Mouse (Mus musculus) neural tube, embryonic 13.5 days (tissue): ENCODE measurements at regions not wholly inside any gene's neighbourhood (a gene's known extent, or its start where the extent isn't known, plus 50 kb on each side); places are given as distances from the start of the nearest gene placed in this dataset.

Source experiments
- ATAC-seq: fragments of 200-750 bp; cut with Nextera tagmentation; 2 replicates; pipeline ENCODE4 v1.8.0; 2017; ENCODE audit warnings: low read depth, mild to moderate bottlenecking, moderate TSS enrichment, moderate library complexity
- H3K27ac ChIP-seq: fragments of 300-500 bp; sonication (generic); replicated peaks from 2 replicates; pipeline ENCODE4 v1.5.1; 2015; ENCODE audit warnings: moderate library complexity, mild to moderate bottlenecking, inconsistent platforms
- H3K27me3 ChIP-seq: fragments of 300-500 bp; sonication (generic); 2 replicates; pipeline ENCODE4 v1.6.1; 2015; ENCODE audit warnings: mild to moderate bottlenecking, inconsistent platforms
- H3K36me3 ChIP-seq: fragments of 300-500 bp; sonication (generic); 2 replicates; pipeline ENCODE4 v1.6.1; 2015; ENCODE audit warnings: mild to moderate bottlenecking, inconsistent platforms
- H3K4me1 ChIP-seq: fragments of 300-500 bp; sonication (generic); replicated peaks from 2 replicates; pipeline ENCODE4 v1.6.1; 2015; ENCODE audit warnings: inconsistent platforms
- H3K4me2 ChIP-seq: fragments of 300-500 bp; sonication (generic); 2 replicates; pipeline ENCODE4 v1.6.1; 2015; ENCODE audit warnings: inconsistent platforms, mild to moderate bottlenecking, moderate library complexity
- H3K4me3 ChIP-seq: fragments of 300-500 bp; sonication (generic); 2 replicates; pipeline ENCODE4 v1.5.1; 2015; ENCODE audit warnings: mild to moderate bottlenecking, inconsistent platforms
- H3K9ac ChIP-seq: fragments of 300-500 bp; sonication (generic); 2 replicates; pipeline ENCODE4 v1.6.1; 2015; ENCODE audit warnings: moderate library complexity, mild to moderate bottlenecking, inconsistent platforms
- H3K9me3 ChIP-seq: fragments of 300-500 bp; sonication (generic); 2 replicates; pipeline ENCODE4 v1.6.1; 2016; ENCODE audit warnings: inconsistent platforms
- WGBS: fragments of 180-500 bp; shearing (Covaris S2); methylation state at CpG from one replicate; pipeline ENCODE4 v1.1.7; 2015; 5-methylcytosine and 5-hydroxymethylcytosine counted together

DNA sequence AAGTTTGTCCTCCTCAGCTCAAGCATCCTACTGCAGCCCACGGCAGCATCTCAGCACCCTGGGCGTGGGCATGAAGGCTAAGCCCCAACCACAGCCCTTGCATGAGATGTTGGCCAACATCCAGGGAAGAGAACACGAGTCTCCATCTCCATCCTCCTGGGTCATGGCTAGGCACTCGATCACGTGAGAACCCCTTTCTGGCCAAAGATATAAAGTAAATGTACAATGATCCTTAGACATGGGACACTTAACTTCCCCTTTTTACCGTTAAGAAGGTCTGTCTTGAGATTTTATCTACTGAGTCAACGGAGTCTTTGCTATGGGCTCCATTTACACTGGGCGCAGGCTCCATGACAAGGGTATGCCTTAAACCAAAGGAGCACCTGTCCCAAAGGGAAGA is 232.8 kb upstream of the Habp2 start:
- WGBS: 95% methylated on average over 8 of the region's 8 CpGs
- Histone ChIP-seq H3K36me3 (no peaks in the 10 kb centered on the region), H3K9me3 (no peaks in the 10 kb centered on the region), H3K4me3 (no peak overlapping the region), H3K27ac (no peak overlapping the region), H3K4me2 (no peak overlapping the region), H3K4me1 (no peaks in the 10 kb centered on the region), H3K27me3 (no peaks in the 10 kb centered on the region), H3K9ac (no peak overlapping the region)
- no peak for ATAC-seq

GRCm38 (mm10) chr19:56056397-56056796 is 230.5 kb upstream of the Habp2 start:
- Histone ChIP-seq H3K27ac (no peak overlapping the region), H3K9me3 (no peaks in the 10 kb centered on the region), H3K36me3 (no peaks in the 10 kb centered on the region), H3K4me3 (no peak overlapping the region), H3K27me3 (0 out of 2 replicates have a peak, but pooled peaks cover 2% of the 10 kb centered on the region), H3K4me1 (peaks cover 3% of the 10 kb centered on the region; the same call in 1 of the 2 replicates), H3K9ac (no peak overlapping the region), H3K4me2 (no peak overlapping the region)
- no peak for ATAC-seq
- WGBS: 79% methylated on average over 6 of the region's 6 CpGs

GRCm38 (mm10) chr19:56061882-56062540 is 224.9 kb upstream of the Habp2 start:
- Histone ChIP-seq H3K36me3 (no peaks in the 10 kb centered on the region), H3K27me3 (peaks cover 14% of the 10 kb centered on the region; the same call in 1 of the 2 replicates), H3K9ac (no peak overlapping the region), H3K4me3 (no peak overlapping the region), H3K9me3 (no peaks in the 10 kb centered on the region), H3K27ac (peak overlapping the region; percentile 80), H3K4me2 (no peak overlapping the region), H3K4me1 (peaks cover 29% of the 10 kb centered on the region)
- 15% methylated on average over 10 of the region's 10 CpGs for WGBS
- peak; percentile 88 for ATAC-seq

DNA sequence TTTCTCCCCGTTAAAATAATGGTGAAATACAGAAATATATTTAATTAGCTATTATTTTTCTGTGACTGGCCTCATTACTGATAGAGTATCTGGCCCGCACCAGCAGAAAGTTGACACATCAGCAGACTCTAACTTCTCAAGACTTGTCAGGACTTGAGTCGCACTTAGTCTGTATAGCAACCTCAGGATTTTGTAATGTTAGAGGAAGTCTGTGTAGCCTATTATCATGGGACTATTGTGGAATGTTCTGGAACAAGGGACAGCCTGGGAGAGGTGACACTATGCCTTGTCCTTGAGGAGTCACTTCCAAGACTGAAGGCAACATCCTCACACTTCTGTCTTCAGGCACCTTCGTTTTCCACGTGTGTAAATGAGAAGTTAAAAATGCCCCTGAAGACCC is 223.8 kb upstream of the Habp2 start:
- Histone ChIP-seq H3K4me2 (no peak overlapping the region), H3K27ac (no peak overlapping the region)
- no peak for ATAC-seq

GRCm38 (mm10) chr19:56065730-56066129 is 221.2 kb upstream of the Habp2 start:
- Histone ChIP-seq H3K4me3 (no peak overlapping the region), H3K9me3 (no peaks in the 10 kb centered on the region), H3K27me3 (peaks cover 14% of the 10 kb centered on the region; the same call in 1 of the 2 replicates), H3K36me3 (no peaks in the 10 kb centered on the region), H3K4me2 (no peak overlapping the region), H3K27ac (no peak overlapping the region), H3K9ac (no peak overlapping the region), H3K4me1 (peaks cover 39% of the 10 kb centered on the region)
- no peak for ATAC-seq
- 38% methylated on average over 6 of the region's 6 CpGs for WGBS

More for the DNA sequence above, 223.8 kb upstream of the Habp2 start:
- H3K27me3 ChIP-seq: peaks cover 14% of the 10 kb centered on the region; the same call in 1 of the 2 replicates
- H3K4me1 ChIP-seq: peaks cover 29% of the 10 kb centered on the region
- no peaks in the 10 kb centered on the region for H3K36me3 ChIP-seq
- no peak overlapping the region for H3K9ac ChIP-seq
- no peak overlapping the region for H3K4me3 ChIP-seq
- WGBS: 36% methylated on average over 5 of the region's 5 CpGs
- H3K9me3 ChIP-seq: no peaks in the 10 kb centered on the region

DNA sequence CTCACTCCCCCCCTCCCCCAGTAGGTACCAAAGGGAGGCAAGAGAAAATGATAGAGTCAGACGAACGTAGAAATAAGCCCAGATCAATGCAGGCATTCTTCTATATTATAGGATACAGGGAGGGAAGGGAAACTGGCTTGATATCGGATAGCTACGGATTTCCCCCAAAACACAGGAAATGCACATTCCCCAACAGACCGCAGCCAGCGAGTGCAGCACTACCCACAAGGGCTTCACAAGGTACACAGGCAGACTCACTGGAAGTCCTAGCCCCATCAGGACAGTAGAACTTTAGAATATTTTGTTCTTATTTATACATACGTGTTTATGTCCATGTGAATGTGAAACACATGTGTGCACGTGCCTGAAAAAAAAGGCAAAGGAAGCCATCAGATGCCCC is 218.8 kb upstream of the Habp2 start:
- H3K27me3 ChIP-seq: peaks cover 3% of the 10 kb centered on the region; the same call in 1 of the 2 replicates

DNA sequence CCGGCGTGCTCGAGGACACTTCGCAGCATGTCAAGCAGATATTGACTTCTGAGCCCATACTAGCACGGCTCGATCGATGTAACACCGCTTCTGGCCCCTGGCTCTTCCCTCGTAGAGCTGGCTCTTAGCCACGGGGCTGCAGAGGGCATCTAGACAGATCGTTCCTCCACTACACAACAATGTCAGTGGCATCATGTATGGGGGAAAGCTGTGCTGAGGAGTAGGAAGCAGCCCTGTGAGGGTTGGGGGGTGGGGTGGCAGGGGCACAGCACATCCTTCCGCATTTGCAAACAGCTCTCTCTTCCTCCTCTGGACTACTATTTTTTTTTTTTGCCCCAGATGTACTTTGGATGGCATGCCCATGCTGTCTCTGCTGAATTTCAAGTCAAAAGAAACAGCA is 218.1 kb upstream of the Habp2 start:
- no peak overlapping the region for H3K27ac ChIP-seq
- no peak overlapping the region for H3K4me2 ChIP-seq
- no peak overlapping the region for H3K4me3 ChIP-seq
- no peaks in the 10 kb centered on the region for H3K9me3 ChIP-seq
- 59% methylated on average over 12 of the region's 12 CpGs for whole genome bisulfite sequencing
- H3K9ac ChIP-seq: no peak overlapping the region
- H3K4me1 ChIP-seq: peaks cover 23% of the 10 kb centered on the region
- no peaks in the 10 kb centered on the region for H3K36me3 ChIP-seq
- peaks cover 3% of the 10 kb centered on the region; the same call in 1 of the 2 replicates for H3K27me3 ChIP-seq
- no peak for ATAC-seq

More for the DNA sequence above, 218.8 kb upstream of the Habp2 start:
- no peak for ATAC-seq
- Histone ChIP-seq H3K36me3 (no peaks in the 10 kb centered on the region), H3K4me2 (no peak overlapping the region), H3K9ac (no peak overlapping the region), H3K4me3 (no peak overlapping the region), H3K9me3 (no peaks in the 10 kb centered on the region), H3K4me1 (peaks cover 30% of the 10 kb centered on the region), H3K27ac (no peak overlapping the region)
- WGBS: 86% methylated on average over 8 of the region's 8 CpGs

- Histone ChIP-seq H3K27me3 (peaks cover 3% of the 10 kb centered on the region; the same call in 1 of the 2 replicates), H3K4me2 (no peak overlapping the region), H3K9me3 (no peaks in the 10 kb centered on the region), H3K4me3 (no peak overlapping the region), H3K4me1 (peaks cover 19% of the 10 kb centered on the region), H3K9ac (no peak overlapping the region), H3K36me3 (no peaks in the 10 kb centered on the region), H3K27ac (no peak overlapping the region)
- ATAC-seq: no peak
- 20% methylated on average over 10 of the region's 10 CpGs for WGBS
Measured at GRCm38 (mm10) chr19:56069266-56069665, 217.7 kb upstream of the Habp2 start.

GRCm38 (mm10) chr19:56071340-56071739 is 215.6 kb upstream of the Habp2 start:
- Histone ChIP-seq H3K4me3 (no peak overlapping the region), H3K9ac (0 out of 2 replicates have a peak overlapping the region, but pooled peaks have one; percentile 12), H3K27me3 (peaks cover 3% of the 10 kb centered on the region; the same call in 1 of the 2 replicates), H3K27ac (no peak overlapping the region), H3K9me3 (no peaks in the 10 kb centered on the region), H3K36me3 (no peaks in the 10 kb centered on the region), H3K4me1 (peaks cover 19% of the 10 kb centered on the region), H3K4me2 (no peak overlapping the region)
- ATAC-seq: no peak
- WGBS: 40% methylated on average over 4 of the region's 4 CpGs

GRCm38 (mm10) chr19:56076128-56076527 is 210.8 kb upstream of the Habp2 start:
- WGBS: 78% methylated on average over 8 of the region's 8 CpGs
- H3K4me2 ChIP-seq: no peak overlapping the region
- 0 out of 2 replicates have a peak, but pooled peaks cover under 1% of the 10 kb centered on the region for H3K27me3 ChIP-seq
- H3K36me3 ChIP-seq: no peaks in the 10 kb centered on the region
- H3K27ac ChIP-seq: no peak overlapping the region
- no peak overlapping the region for H3K4me3 ChIP-seq
- H3K4me1 ChIP-seq: peaks cover 5% of the 10 kb centered on the region
- H3K9me3 ChIP-seq: no peaks in the 10 kb centered on the region
- H3K9ac ChIP-seq: no peak overlapping the region
- no peak for ATAC-seq

- ATAC-seq: no peak
- Histone ChIP-seq H3K4me1 (no peaks in the 10 kb centered on the region), H3K9ac (no peak overlapping the region), H3K4me2 (no peak overlapping the region), H3K27me3 (no peaks in the 10 kb centered on the region), H3K36me3 (no peaks in the 10 kb centered on the region), H3K9me3 (no peaks in the 10 kb centered on the region), H3K27ac (no peak overlapping the region), H3K4me3 (no peak overlapping the region)
- WGBS: 82% methylated on average over 8 of the region's 8 CpGs
Measured at GRCm38 (mm10) chr19:56077491-56077890, 209.4 kb upstream of the Habp2 start.

DNA sequence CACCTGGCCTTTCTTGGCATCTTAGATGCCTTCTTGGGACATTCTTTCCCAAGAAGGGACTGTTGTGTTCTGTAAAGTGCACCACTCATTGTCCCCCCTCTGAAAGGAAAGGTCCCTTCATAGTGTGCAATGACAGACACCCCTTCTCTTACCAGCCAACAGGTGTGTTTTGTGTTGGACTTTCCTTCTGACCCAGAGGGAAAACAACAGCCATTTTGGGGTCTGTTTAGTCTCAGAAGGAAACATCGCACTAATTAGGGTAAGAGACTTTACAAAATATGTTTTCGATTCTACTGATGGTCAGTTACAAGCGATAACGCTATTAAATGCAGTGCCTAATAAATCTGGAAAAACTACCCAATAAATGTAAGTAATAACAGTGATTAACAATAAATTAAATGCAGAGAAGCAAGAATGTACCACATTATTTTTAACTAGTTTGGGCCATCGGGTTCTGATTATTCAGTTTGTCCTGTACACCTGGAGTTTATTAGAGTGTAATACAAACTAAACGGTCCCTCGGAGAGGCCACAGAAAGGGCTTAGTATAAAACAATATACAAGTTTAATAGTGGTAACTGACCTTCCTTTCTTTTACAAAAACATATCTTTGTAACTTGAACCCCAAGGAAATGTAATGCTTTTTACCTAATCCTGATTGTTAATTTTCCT is 200.4 kb upstream of the Habp2 start:
- Histone ChIP-seq H3K9me3 (peaks cover 20% of the 10 kb centered on the region), H3K36me3 (no peaks in the 10 kb centered on the region), H3K4me2 (no peak overlapping the region), H3K27me3 (no peaks in the 10 kb centered on the region), H3K4me3 (no peak overlapping the region), H3K4me1 (no peaks in the 10 kb centered on the region), H3K27ac (no peak overlapping the region), H3K9ac (no peak overlapping the region)
- ATAC-seq: no peak
- WGBS: 86% methylated on average over 7 of the region's 7 CpGs
